Mouse (Mus musculus): ENCODE measurements at regions not wholly inside any gene's neighbourhood (a gene's known extent, or its start where the extent isn't known, plus 50 kb on each side); places are given as distances from the start of the nearest gene placed in this dataset.

DNA sequence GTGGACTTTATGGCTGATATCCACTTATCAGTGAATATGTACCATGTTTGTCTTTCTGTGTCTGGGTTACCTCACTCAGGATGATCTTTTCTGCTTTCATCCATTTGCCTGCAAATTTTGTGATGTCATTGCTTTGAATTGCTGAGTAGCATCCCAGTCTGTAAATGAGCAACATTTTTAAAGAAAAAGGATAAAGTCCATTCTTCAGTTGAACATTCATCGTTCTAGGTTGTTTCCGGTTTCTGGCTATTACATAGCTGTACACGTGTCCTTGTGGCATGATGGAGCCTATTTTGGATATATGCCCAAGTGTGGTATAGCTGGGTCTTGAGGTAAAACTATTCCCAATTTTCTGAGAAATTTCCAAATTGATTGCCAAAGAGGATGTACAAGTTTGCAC lies 107.9 kb upstream of the Ccdc122 start:
- 94% methylated on average over 3 of the region's 3 CpGs for WGBS

DNA sequence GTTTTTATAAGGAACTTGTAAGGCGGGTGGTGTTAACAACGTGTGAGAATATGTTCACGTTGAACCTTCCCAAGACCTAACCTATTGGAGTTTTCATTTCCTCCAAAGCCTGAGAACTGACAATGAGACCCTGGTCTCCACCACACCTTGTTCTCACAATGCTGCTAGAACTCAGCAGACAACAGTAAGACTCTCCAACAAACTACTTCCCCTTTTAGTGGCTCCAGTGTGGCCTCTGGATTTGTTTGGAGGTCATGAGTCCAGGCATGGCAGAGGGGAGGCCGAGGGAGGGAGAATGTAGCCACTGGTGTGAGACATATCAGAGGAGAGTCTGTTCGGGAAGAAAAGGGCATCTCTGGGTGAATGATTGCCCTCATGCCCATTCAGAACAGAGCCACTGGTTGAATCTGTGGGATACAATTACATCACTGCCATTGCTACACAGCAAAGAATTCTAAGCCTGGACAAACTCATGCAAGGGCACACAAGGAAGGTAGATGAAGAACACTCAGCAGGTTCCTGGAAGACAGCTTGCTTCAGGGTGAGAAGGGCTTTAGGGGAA lies 109.2 kb upstream of the Ccdc122 start:
- Histone ChIP-seq H3K9me3 (ENCODE audit: control insufficient read depth, low read length) (no peaks in the 10 kb centered on the region), H3K4me2 (ENCODE audit: low read depth, low read length) (no peak overlapping the region), H3K9ac (replicated peaks; ENCODE audit: low read depth, low read length) (no peak overlapping the region), H3K27me3 (ENCODE audit: control insufficient read depth, insufficient read depth, low read length) (no peaks in the 10 kb centered on the region), H3K4me3 (ENCODE audit: low read depth, low read length) (no peak overlapping the region), H3K4me1 (ENCODE audit: control insufficient read depth, insufficient read depth, low read length) (no peaks in the 10 kb centered on the region), H3K27ac (ENCODE audit: low read depth, low read length) (no peak overlapping the region), H3K36me3 (ENCODE audit: control insufficient read depth, insufficient read depth, low read length) (no peaks in the 10 kb centered on the region)
- ATAC-seq (ENCODE audit: low read depth) = no peak
- 73% methylated on average over 5 of the region's 5 CpGs for WGBS

More for the DNA sequence above, 107.9 kb upstream of the Ccdc122 start:
- no peak for ATAC-seq (ENCODE audit: low read depth)
- no peaks in the 10 kb centered on the region for H3K4me1 ChIP-seq (ENCODE audit: control insufficient read depth, insufficient read depth, low read length)
- no peaks in the 10 kb centered on the region for H3K9me3 ChIP-seq (ENCODE audit: control insufficient read depth, low read length)
- no peak overlapping the region for H3K4me2 ChIP-seq (ENCODE audit: low read depth, low read length)
- H3K36me3 ChIP-seq (ENCODE audit: control insufficient read depth, insufficient read depth, low read length) = no peaks in the 10 kb centered on the region
- H3K4me3 ChIP-seq (ENCODE audit: low read depth, low read length) = no peak overlapping the region
- no peak overlapping the region for H3K27ac ChIP-seq (ENCODE audit: low read depth, low read length)
- H3K9ac ChIP-seq (replicated peaks; ENCODE audit: low read depth, low read length) = no peak overlapping the region
- H3K27me3 ChIP-seq (ENCODE audit: control insufficient read depth, insufficient read depth, low read length) = no peaks in the 10 kb centered on the region

DNA sequence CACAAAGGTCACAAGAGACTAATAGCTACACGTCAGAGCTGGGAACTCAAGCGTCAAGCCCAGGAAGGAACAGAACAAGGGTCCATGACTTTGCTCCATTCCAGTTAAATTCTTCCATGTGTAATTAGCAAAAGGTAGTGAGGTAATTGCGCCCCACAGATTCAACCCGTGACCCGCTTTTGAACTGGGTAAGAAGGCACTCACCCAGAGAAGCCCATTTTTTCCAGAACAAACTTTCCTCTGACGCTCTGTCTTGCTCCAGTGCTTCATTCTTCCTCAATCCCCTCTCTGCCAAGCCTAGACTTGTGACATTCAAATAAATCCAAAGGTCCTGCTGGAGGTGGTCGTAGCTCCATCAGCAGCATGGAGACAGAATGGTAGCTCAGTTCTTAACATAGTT lies 110.2 kb upstream of the Ccdc122 start:
- no peak overlapping the region for H3K9ac ChIP-seq (replicated peaks; ENCODE audit: low read depth, low read length)
- H3K27me3 ChIP-seq (ENCODE audit: control insufficient read depth, insufficient read depth, low read length) = no peaks in the 10 kb centered on the region
- no peak for ATAC-seq (ENCODE audit: low read depth)
- no peaks in the 10 kb centered on the region for H3K9me3 ChIP-seq (ENCODE audit: control insufficient read depth, low read length)
- 89% methylated on average over 7 of the region's 7 CpGs for WGBS
- H3K4me1 ChIP-seq (ENCODE audit: control insufficient read depth, insufficient read depth, low read length) = no peaks in the 10 kb centered on the region
- no peak overlapping the region for H3K4me2 ChIP-seq (ENCODE audit: low read depth, low read length)
- no peak overlapping the region for H3K27ac ChIP-seq (ENCODE audit: low read depth, low read length)
- no peak overlapping the region for H3K4me3 ChIP-seq (ENCODE audit: low read depth, low read length)
- no peaks in the 10 kb centered on the region for H3K36me3 ChIP-seq (ENCODE audit: control insufficient read depth, insufficient read depth, low read length)

DNA sequence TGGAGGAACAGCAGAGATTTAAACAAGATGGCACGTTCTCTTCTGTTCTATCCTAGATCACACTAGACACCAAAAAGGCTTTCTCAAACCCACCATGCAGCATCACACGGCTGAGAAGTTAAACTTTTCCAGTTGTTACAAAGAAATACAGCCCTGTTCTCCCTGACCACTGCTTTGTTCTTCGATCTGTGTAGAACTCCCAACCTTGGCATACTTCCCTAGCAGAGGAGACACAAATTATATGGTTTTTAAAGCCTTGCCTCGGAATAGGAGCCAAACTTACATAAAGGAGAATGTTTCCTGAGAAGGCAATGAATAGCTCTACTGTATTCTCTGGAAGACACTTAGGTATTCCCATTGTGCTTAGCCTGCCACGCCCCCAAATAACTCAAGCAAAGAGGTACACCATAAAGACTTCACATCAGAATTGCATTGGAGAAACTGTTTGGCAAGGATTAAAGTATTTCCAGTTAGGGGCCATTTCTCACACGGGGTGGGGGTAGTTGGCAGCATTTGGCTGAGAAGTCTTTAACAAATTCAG lies 114.1 kb upstream of the Ccdc122 start:
- WGBS = 53% methylated on average over 6 of the region's 6 CpGs
- Histone ChIP-seq H3K4me3 (ENCODE audit: low read depth, low read length) (no peak overlapping the region), H3K27me3 (ENCODE audit: control insufficient read depth, insufficient read depth, low read length) (no peaks in the 10 kb centered on the region), H3K27ac (ENCODE audit: low read depth, low read length) (no peak overlapping the region), H3K4me2 (ENCODE audit: low read depth, low read length) (no peak overlapping the region), H3K36me3 (ENCODE audit: control insufficient read depth, insufficient read depth, low read length) (no peaks in the 10 kb centered on the region), H3K9ac (replicated peaks; ENCODE audit: low read depth, low read length) (no peak overlapping the region), H3K4me1 (ENCODE audit: control insufficient read depth, insufficient read depth, low read length) (no peaks in the 10 kb centered on the region), H3K9me3 (ENCODE audit: control insufficient read depth, low read length) (no peaks in the 10 kb centered on the region)
- peak; percentile 60; the same call in 1 of the 2 replicates for ATAC-seq (ENCODE audit: low read depth)

DNA sequence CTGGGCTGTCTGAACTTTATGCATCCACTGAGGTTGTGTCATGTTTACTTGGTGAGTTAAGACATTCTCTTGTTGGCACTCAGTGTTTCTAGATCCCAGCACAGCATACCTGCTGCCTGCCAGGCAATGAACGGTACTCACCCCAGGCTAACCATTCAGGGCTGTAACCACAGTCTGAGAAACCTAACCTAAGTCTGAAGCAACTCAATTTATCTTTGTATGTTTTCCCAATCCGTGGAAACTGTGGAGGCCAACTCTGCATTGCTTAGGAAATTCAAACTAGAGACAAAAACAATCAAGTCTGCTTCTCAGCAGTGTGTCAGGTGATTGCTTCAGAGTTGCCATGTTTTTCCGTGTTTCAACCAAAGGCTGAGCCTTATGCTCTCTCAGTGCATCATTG lies 118.5 kb upstream of the Ccdc122 start:
- whole genome bisulfite sequencing = 86% methylated on average over 3 of the region's 3 CpGs
- Histone ChIP-seq H3K36me3 (ENCODE audit: control insufficient read depth, insufficient read depth, low read length) (no peaks in the 10 kb centered on the region), H3K27ac (ENCODE audit: low read depth, low read length) (no peak overlapping the region), H3K4me1 (ENCODE audit: control insufficient read depth, insufficient read depth, low read length) (no peaks in the 10 kb centered on the region), H3K27me3 (ENCODE audit: control insufficient read depth, insufficient read depth, low read length) (no peaks in the 10 kb centered on the region), H3K4me3 (ENCODE audit: low read depth, low read length) (no peak overlapping the region), H3K9me3 (ENCODE audit: control insufficient read depth, low read length) (no peaks in the 10 kb centered on the region), H3K9ac (replicated peaks; ENCODE audit: low read depth, low read length) (no peak overlapping the region), H3K4me2 (ENCODE audit: low read depth, low read length) (no peak overlapping the region)
- no peak for ATAC-seq (ENCODE audit: low read depth)

DNA sequence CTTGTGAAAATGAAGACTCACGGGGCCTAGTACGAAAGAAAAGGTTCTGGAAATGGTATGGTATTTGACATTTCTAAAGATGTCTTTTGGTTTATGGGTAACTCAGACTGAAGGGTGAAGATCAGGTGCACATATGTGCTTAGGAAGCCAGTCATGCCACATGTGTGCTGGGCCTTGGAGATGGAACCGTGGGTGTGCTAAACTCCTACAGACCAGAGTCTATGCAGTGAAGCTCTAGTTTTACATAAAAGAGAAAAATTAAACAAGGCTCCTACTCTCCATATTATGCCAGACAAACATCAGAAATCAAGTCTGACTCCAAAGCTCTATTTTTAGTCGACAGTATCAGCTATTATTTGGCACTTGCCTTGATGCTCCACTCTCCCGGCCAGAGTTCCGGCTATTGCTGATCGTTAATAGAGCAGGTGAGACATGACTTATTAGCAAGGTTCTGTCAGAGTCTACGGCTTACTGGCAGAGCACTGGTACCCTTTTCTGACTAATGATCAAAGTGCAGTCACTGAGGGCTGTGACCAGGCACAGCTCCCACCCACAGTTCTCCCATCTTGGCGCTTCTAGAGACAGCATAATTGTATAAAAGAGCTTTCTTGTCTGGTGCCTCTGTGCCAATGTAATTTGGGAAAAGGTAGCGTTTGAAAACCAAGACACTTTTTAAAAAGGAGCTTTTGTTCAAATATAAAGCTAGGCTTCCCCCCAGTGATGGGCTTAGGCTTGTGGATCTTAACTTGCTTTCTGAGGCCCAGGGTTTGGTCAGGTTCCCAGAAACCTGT lies 119.2 kb upstream of the Ccdc122 start:
- no peak overlapping the region for H3K4me3 ChIP-seq (ENCODE audit: low read depth, low read length)
- H3K27ac ChIP-seq (ENCODE audit: low read depth, low read length) = no peak overlapping the region
- 81% methylated on average over 10 of the region's 10 CpGs for WGBS
- no peak overlapping the region for H3K9ac ChIP-seq (replicated peaks; ENCODE audit: low read depth, low read length)
- no peak for ATAC-seq (ENCODE audit: low read depth)
- no peaks in the 10 kb centered on the region for H3K36me3 ChIP-seq (ENCODE audit: control insufficient read depth, insufficient read depth, low read length)
- no peaks in the 10 kb centered on the region for H3K9me3 ChIP-seq (ENCODE audit: control insufficient read depth, low read length)
- H3K4me2 ChIP-seq (ENCODE audit: low read depth, low read length) = no peak overlapping the region
- no peaks in the 10 kb centered on the region for H3K4me1 ChIP-seq (ENCODE audit: control insufficient read depth, insufficient read depth, low read length)
- no peaks in the 10 kb centered on the region for H3K27me3 ChIP-seq (ENCODE audit: control insufficient read depth, insufficient read depth, low read length)

DNA sequence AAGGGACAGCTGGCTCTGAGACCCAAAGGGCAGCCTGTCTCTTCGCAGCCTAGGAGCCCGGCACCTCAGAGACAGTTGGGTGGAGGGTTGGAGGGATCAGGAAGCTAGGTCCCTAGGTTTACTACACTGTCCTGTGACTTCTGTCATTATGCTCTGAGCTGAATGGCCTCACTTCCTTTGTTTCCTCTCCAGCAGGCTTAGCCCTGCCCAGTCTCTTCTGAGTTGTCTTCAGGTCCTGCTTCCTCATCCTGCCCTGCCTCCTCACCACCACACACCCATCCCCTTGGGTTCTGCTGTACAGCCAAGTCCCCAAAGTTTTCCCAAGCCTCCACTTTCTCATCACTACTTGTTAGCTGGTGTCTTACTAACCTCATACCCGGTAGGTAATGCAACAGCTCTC lies 122.7 kb upstream of the Ccdc122 start:
- ATAC-seq (ENCODE audit: low read depth) = no peak
- 86% methylated on average over 3 of the region's 3 CpGs for WGBS

DNA sequence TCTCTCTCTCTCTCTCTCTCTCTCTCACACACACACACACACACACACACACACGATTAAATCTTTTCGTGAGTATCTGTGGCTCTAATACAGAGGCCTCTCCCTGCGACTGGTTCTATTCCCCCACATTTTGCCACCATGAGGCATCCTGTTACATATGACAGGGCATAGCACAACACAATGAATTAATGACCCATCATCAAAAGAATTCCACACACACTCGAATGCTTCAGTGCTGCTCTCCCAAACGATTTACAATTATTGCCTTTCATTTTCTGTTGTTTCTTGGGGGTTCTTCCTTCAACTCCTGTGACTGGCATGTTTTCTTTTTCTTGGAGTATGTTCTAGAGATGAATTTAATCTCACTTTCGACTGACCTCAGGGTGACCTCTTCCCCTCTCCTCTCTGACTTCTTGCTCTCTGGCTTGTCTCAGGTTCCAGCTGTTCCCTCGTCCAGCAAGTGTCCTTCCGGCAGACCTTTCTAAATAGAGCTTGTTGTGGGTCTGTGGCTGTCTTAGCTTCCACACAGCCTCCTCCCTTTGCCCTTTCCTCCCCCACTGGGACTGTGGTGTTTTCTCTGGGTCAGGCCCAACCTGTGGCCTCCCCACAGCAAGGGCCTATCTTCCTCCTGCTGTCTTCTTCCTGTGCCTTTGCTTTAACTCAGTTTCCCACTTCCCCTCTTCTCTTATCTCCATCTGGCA lies 124.1 kb upstream of the Ccdc122 start:
- Histone ChIP-seq H3K4me2 (ENCODE audit: low read depth, low read length) (no peak overlapping the region), H3K27ac (ENCODE audit: low read depth, low read length) (no peak overlapping the region), H3K4me3 (ENCODE audit: low read depth, low read length) (no peak overlapping the region), H3K4me1 (ENCODE audit: control insufficient read depth, insufficient read depth, low read length) (no peaks in the 10 kb centered on the region), H3K27me3 (ENCODE audit: control insufficient read depth, insufficient read depth, low read length) (no peaks in the 10 kb centered on the region), H3K36me3 (ENCODE audit: control insufficient read depth, insufficient read depth, low read length) (no peaks in the 10 kb centered on the region), H3K9me3 (ENCODE audit: control insufficient read depth, low read length) (no peaks in the 10 kb centered on the region), H3K9ac (replicated peaks; ENCODE audit: low read depth, low read length) (no peak overlapping the region)
- 38% methylated on average over 8 of the region's 8 CpGs for WGBS
- no peak for ATAC-seq (ENCODE audit: low read depth)

More for the DNA sequence above, 122.7 kb upstream of the Ccdc122 start:
- H3K4me2 ChIP-seq (ENCODE audit: low read depth, low read length) = no peak overlapping the region
- H3K27ac ChIP-seq (ENCODE audit: low read depth, low read length) = no peak overlapping the region
- H3K9ac ChIP-seq (replicated peaks; ENCODE audit: low read depth, low read length) = no peak overlapping the region
- H3K36me3 ChIP-seq (ENCODE audit: control insufficient read depth, insufficient read depth, low read length) = no peaks in the 10 kb centered on the region
- no peaks in the 10 kb centered on the region for H3K4me1 ChIP-seq (ENCODE audit: control insufficient read depth, insufficient read depth, low read length)
- H3K4me3 ChIP-seq (ENCODE audit: low read depth, low read length) = no peak overlapping the region
- no peaks in the 10 kb centered on the region for H3K9me3 ChIP-seq (ENCODE audit: control insufficient read depth, low read length)
- H3K27me3 ChIP-seq (ENCODE audit: control insufficient read depth, insufficient read depth, low read length) = no peaks in the 10 kb centered on the region

DNA sequence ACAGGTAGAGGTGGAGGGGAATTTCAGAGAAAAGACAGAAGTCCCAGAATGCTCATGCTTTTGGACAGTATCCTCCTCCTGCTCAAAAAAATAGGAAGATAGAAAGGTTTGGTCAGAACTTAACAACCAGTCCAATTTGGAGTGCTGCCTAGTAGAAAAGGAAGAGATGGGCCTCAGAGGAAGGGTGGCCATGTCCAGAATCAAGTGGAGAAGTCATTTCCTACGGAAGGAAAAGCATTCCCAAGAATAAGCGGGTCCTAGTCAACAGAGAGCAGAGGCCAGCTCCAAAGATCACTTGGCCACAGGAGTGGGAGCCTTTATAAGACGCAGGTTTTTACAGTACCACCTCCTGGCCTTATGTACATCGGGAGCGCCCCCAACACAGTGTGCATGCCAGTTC lies 125.3 kb upstream of the Ccdc122 start:
- WGBS = 95% methylated on average over 5 of the region's 5 CpGs

More for the DNA sequence above, 125.3 kb upstream of the Ccdc122 start:
- ATAC-seq (ENCODE audit: low read depth) = no peak
- Histone ChIP-seq H3K9me3 (ENCODE audit: control insufficient read depth, low read length) (no peaks in the 10 kb centered on the region), H3K4me3 (ENCODE audit: low read depth, low read length) (no peak overlapping the region), H3K27ac (ENCODE audit: low read depth, low read length) (no peak overlapping the region), H3K4me2 (ENCODE audit: low read depth, low read length) (no peak overlapping the region), H3K27me3 (ENCODE audit: control insufficient read depth, insufficient read depth, low read length) (no peaks in the 10 kb centered on the region), H3K4me1 (ENCODE audit: control insufficient read depth, insufficient read depth, low read length) (no peaks in the 10 kb centered on the region), H3K36me3 (ENCODE audit: control insufficient read depth, insufficient read depth, low read length) (no peaks in the 10 kb centered on the region), H3K9ac (replicated peaks; ENCODE audit: low read depth, low read length) (no peak overlapping the region)

All from neural tube, embryonic 14.5 days (tissue).